Mouse (Mus musculus) right cerebral cortex, postnatal 25 days (tissue): ENCODE measurements around the gene Zfp618.

Source experiments
- DNase-seq: peaks from one replicate; pipeline ENCODE4 v3.0.0; 2022

Gene Zfp618

DNA sequence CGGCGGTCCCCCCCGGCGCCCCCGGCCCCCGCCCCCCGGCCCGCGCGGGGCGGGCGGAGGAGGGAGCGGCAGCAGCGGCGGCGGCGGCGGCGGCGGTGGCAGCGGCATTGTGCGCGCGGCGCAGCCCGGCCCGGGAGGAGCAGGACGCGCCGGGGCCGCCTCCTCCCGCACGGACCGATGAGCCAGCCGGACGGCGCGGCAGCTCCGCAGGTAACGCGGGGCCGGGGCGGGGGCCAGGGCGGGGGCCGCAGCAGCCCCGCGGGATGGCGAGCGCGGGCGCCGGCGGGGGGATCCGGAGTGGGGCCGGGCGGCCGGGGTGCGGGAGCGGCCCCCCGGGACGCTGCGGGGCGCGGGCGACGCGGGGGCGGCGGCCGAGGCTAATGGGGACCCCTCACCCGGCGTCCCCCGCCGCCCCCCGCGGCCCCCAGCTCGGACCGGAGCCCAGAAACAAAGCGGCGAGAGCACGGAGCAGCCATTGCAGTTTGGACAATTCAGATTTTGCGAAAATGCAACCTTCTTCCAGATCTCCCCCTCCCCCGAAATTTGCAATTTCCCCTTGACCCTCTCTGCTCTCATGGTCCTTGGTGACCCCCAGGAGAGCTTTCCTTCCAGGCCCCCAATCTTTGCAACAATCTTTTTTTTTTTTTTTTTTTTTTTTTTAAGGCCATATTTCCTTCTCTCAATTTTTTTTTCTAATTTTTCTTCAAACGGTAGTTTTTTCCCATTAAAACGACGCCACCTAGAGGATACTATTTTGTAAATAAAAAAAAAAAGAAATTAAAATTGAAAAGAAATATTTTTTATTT lies at the start of gene Zfp618:
Gene Zfp618, plus strand, starts transcription at position 77 of the 806 bp plus-strand sequence.
- DNase-seq: peak; percentile 14

DNA sequence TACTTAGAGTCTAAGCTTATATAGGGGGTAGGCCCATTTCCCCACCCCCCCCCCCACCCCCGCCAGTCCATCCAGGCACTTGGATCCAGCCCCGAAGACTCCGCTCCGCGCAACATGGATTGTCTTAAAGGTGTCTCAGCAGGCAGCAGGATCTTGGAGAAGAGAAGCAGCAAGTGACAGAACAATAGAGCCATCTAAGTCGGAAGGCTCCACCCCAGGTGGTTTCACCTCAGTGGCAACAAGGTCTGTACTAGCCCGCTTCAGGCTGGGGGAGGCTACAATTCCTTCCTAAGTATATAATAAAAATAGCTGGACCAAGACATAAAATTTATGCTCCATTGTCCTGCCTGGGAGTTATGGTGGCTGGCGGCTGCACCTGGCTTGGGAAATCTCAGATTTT lies 48.3 kb upstream of the Zfp618 start:
- DNase-seq: no peak

DNA sequence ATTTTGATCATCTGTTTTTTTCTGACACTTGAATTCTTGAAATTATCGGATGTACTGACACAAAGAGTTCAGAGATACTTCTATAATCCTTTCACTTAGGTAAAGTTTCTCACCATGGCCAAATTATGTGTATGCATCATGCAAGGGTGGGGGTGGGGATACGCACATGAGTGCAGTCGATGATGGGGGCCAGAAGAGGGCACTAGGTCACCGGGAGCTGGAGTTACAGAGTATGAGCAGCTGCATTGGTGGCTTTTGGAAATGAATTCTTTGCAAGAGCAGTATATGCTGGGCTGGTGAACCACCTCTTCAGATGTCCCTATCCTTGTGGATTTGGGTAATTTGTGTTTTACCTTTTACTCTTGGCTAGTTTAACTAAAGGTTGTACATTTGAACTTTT lies 31.6 kb upstream of the Zfp618 start:
- no peak for DNase-seq

DNA sequence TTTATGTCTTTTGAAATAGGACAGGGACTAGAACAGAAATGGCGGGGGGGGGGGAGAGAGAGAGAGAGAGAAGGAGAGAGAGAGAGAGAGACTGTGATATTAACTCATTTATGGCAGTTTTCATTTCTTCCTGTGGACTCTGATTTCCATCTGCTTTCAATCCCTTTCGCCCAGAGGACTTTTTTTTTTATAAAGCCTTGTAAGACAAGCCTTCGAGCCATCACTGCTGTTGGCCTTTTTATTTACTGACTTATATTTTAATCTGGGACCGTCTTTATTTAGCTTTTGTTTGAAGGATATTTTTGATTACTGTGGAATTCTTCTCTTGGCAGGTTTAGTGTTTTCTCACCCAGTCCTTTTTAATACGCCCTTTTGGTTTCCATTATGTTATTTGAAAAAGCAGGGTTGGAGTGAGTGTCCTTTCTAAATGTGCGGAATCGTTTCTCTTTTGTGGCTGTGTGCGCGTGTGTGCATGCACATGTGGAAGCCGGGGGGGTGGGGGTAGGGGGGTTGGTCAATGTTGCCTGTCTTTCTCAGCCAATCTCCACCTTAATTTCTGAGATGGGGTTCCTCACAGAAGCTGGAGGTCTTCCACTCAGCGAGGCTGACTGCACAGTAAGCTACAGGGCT lies 29.7 kb upstream of the Zfp618 start:
- DNase-seq: no peak

DNA sequence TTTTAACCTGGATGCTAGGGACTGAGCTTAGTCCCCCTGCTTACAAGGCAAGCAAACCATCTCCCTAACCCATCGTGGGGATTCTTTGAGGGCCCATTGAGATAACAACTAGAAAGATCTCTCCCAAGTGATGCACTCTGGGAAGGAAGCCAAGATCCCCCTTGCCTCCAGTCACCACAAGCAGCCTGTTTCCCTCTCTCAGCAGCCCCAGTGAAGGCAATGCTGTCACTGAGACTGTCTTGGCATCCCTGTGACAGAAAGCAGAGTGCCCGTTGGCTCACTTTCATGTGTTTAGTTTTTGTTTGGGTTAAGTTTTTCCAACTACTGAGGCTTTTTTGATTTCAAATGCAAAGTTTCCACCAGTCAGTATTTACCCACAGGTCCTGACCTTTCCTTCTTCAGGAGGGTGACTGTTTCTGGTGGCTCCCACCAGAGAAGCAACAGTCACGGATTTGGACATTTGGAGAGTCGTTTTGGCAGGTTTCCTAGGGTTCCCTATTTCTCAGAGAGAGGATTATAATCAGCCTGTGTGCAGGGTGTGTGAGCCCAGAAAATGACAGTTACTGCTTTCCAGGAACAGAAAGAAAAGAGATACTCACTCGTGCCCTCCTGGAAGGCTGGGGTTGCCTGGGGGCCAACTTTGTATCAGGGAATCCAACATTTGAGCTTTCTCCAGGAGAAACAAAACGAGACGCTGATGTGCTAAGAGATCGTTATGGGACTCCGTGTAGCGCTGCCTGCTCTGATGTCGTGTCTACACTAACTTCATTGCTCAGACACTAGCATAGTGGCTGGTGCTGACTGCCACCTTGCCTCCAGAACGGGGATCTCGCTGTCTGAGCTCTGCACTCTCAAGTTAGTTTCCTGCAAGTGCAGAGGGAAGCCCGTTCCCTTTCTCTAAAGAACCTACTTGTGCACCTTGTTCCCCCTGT lies 23.1 kb upstream of the Zfp618 start:
- no peak for DNase-seq

DNA sequence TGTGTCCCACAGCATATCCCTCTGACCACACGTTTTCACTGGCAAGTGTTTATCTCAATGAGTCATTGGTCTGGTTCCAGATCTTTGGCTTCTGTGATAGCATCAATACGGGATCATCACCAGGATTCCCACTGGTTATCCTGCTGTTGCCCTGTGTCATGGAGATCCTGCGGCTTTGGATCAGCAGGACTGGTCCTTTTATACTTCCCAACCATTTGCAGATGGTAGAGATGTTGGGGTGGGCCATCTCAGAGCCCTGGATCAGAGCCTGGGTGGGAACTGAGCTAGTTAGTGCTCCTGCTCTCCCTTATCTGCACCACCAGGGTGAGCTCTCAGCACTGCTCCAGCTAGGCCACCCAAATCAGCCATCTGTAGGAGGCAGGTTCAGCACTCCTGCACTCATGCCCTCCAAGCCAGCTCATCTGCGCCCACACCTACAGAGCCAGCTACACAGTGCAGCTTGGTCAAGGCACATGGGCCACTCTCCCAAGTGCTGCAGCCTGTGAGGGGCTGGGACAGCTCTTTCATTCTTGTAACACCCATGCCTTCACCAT lies 21.0 kb upstream of the Zfp618 start:
- DNase-seq: no peak

DNA sequence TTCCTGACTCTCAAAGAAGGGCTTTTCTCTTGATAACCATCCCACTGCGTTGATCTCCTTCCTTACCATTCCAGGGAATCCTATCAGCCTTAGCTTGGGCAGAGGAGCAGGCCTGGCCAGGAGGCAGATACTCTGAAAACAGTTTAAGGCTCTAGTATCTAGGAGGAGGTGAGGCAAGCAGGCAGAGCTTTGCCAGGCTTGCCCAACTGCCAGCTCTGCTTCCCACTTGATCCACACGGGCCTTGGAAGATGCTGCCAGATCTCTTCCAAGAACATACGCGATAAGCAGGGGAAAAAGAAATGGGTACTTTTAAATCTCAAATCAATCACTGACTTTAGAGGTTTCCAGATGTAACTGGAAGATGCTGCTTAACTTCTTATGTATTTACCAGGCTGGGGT lies 1.6 kb upstream of the Zfp618 start:
- no peak for DNase-seq

DNA sequence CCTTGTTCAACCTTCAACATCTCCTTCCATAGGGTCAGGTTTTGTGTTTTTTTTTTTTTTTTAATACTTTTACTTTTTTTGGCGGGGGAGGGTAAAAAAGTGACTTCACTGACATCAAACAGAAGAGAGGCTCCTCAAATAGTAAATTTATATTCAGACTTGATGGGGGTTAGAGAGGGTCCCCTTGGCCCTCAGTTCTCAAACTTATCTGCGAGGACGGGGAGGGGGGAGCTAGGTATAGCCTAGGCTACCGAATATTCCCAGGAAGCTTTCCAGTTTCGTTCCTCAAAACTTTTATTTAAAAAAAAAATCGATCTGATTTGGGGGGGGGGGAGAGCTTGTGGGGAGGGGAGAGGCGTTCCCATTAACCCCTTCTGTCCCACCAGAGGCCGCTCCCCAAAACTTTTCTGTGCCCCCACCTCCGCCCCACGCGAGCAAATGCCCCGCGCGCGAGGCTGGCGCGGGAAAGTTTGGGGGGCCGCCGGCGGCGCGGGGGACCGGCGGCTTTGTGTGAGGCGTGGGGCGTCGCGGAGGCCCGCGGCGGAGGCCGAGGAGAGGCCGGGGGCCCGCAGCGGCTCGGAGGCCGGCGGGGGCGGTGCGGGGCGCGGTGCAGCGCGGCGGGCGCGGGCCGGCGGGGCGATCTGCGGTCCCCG lies 403 bp upstream of the Zfp618 start:
- no peak for DNase-seq

DNA sequence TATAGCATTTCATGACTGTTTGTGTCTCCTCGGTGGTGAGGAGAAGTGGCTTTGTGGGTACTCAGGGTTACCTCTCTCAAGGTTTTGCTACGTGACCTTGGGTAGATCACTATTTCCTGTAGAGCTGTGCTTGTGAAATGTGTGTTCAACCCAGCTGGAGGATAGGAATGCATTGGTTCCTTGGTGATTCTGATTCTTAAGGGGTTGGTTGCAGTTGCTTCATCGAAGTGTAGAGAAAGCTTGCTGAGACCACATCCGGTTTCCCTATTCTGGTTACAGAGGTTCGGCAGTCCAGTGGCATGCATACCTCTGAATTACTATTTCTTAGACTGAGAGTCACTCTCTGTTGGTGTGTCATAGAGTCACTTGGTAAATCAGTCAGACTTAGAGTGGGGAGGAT lies 4.2 kb downstream of the Zfp618 start:
- no peak for DNase-seq

DNA sequence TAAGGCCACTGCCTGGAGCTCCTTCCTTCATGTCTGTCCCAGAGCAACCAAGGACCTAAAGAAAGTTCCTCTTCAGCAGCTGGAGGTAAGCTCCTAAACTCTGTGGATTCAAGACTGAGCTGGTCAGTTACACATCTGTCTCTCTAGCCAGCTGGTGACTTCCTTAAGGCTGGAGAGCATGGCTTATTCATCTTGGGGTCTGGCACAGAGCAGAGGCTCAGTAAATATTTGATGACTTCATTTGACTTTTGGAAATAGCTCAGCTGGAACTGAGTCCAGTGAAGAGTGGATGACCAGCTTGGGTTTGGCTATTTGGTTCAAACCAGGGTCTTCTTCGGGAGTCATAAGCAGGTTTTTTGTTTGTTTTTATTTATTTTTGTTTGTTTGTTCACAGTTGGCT lies 6.6 kb downstream of the Zfp618 start:
- DNase-seq: no peak

DNA sequence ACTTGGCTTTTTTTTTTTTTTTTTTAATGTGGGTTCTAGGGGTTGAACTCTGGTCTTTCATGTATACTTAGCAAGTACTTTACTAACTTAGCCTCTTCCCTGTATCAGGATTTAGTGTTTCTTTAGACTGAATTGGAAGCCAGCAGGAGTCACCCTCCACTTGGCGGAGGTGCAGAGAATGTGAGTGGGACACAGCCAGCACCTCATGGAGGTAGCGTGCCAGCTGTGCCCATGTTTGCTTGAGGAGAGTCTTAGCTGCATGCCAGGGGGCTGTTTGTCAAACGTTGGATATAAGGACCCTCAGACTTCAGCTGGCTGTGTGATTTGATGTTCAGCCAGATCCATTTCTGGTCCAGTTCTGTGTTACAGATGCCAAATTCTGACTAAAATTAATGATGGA lies 7.7 kb downstream of the Zfp618 start:
- no peak for DNase-seq

DNA sequence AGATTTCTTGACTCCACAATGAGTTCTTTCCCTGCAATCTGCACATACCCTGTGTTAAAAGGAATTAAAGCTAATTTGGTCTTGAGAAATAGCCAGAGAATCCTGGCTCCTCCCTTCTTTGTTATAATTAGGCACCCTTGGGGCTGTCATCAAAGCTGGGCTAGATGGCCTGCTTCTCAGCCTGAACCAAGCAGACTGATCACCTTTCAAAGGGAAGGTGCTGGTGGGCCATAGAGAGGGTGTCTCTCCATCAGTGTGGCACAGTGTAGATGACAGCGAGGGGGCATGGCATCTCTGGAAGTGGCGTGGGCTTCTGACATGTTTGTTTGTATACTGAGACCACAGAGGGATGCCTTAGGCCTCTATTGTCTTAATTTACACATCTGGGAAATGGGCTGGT lies 9.5 kb downstream of the Zfp618 start:
- DNase-seq: no peak

DNA sequence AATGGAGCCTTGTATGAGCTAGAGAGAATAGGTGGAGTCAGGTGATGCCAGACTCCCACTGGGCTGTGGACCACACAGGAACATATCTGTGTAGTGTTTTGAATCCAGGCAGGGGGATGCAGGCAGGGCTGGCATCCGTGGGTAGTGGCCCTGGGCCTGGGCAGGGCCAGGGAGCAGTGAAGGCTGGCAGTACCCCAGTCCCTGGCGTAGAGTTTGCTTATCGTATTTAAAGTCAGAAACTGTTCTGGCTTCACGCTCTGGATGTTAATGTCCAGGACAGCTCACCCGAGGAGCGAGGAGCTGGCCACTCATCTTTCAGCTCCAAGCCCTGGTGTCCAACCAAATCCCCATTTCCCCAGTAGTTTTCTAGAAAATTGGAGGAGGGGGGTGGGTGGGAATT lies 10.2 kb downstream of the Zfp618 start:
- no peak for DNase-seq

DNA sequence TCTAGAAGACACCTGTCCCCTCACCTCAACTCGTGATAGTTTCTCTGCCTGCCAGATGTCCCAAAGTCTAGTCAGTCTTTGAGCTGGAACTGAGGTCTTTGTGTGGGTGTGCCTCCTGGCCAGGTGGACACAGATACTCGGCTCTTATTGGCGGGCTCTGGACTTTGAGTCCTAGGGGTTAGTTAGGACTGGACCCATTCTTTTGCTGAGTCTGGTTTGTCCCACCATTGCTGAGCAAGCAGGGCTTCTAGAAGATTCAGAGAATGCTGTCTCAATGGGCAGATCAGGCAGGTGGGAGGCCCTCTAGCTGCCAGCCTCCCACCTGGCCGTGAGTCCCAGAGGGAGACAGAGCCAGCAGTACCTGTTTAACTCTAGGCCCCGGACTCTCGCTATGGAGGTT lies 12.1 kb downstream of the Zfp618 start:
- no peak for DNase-seq

DNA sequence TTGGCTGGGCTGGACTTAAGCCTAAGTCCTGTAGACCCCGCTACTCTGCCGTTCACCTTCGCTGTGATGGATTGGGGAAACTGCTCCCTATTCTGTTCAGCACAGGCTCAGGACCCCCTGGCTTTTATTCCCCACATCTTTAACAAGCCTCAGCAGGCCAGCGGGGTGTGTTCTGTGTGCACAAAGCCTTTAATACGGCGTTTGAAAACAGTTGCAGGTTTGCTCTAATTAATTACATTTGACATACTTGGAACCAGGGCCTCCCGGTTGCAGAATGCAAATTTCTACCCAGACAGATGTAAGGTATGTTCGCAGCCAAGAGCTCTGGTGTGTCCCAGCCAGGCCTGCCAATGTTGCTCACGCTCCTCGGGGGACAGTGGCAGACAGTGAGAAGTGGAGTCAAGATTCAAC lies 13.1 kb downstream of the Zfp618 start:
- no peak for DNase-seq

DNA sequence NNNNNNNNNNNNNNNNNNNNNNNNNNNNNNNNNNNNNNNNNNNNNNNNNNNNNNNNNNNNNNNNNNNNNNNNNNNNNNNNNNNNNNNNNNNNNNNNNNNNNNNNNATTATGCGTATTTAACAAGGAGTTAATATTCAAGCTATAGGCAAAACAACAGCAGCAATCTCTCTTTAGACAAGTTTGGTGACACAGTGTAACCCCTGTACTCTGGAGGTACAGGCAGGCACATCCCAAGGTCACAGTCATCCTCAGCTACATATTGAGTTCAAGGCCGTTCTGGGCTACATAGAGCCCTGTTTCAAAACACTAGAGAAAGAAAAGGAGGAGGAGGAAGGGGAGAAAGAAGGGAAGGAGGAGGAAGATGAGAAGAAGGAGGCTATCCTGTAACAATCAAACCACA lies 16.2 kb downstream of the Zfp618 start:
- no peak for DNase-seq

DNA sequence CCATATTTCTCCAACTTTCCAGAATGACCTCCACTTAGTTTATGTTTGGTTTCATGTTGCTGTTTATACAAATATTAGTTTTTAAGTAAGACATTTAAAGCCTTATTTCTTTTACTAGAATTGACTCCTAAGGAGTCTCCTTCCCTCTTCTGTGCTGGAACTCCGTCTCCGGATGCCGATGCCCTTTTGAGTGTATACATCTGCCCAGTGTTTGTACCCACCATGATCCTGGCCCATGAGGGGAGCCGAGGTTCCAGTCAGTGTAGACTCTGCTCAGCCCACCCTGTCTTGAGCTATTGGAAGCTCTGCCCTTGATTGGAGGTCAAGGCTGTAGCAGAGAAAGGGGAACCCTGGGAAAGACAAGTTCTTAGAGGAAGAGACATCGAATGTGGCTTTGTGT lies 18.2 kb downstream of the Zfp618 start:
- DNase-seq: no peak

DNA sequence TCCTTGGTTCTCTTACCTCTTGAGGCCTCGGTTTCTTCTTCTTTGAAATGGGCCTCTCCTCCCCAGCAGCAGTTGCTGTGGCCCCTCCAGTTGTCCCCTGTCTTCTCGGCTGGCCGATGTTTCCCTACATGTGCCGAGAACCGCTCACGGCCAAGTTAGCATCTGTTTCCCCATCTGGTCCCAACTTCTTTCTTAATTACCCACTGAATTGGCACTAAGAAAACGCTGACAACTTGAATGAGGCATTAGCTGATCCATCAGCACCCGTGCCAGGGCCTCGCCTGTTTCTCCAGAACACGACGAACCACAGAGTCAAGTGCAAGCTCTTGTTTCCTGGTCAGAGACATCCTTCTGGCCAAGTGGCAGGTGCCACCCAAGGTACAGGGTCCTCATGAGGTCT lies 26.0 kb downstream of the Zfp618 start:
- DNase-seq: no peak

DNA sequence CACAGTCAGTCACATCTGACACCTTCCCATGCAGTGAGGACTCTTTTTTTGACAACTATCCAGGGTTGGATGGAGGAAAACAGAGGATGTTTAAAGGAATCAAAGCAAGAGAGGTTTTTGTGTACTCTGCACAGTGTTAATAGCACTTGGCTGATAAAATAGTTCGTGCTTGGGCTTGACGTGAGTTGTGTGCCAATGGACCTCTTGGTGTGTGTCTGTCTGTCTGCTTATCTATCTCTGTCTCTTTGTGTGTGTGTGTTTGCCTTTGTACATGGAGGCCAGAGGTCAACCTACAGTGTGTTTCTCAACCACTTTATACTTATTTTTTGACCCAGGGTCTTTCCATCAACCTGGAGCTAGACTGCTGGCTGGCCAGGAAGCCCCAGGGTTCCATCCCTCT lies 27.8 kb downstream of the Zfp618 start:
- DNase-seq: no peak

DNA sequence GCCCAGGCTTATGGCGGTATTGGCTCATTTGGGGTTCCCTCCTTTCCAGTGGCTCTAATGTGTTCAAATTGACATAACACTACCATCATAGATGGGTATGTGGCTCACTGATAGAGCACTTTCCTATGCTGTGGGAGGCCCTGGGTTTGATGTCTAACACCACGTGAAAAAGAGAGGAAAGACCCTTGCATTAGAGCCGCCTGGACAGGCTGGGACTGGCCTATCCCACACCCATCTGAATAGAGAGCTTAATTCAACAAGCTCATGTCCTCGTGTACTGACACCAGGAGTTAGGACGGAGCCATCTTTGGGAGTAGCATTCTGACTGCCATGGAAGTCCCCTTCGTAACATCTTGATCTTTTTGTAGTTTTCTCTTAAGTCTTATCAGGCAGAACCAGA lies 32.2 kb downstream of the Zfp618 start:
- no peak for DNase-seq

DNA sequence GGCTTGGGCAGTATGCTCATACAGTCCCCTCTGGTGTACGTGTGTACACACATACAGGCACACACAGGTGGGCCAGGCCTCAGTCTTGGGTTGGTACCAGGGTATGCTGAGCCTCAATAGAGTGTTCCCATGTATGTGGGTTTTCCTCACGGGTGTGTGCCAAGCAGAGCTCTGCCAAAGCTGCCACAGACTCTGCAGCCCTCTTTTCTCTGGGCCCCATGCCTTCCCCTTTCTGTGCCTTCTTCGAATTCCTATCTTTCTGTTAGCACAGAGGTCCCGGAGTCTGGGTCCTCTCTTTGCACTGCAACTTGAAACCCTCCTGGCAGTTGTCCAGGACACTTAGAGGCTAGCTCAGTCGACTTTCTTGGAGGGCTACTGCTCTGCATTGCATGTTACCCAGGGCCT lies 33.1 kb downstream of the Zfp618 start:
- DNase-seq: no peak

DNA sequence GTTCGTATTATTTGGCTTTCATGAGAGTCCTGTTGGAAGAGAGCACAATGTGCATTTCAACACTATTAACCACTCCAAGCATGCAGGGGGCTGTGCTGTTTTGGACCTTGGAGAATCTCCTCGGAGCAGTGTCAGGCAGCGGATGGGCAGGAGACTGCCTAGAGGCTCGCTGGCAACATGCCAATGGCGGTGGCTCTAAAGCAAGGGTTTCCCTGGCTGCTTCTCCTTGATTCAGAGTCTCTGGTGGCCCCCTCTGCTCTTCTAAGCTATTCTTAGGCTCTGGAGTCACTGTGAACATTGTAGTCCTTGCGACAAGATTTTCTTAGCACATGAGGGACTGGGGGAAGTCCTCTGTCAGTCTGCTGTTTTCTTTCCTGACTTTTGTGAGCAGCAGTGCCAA lies 33.5 kb downstream of the Zfp618 start:
- no peak for DNase-seq

DNA sequence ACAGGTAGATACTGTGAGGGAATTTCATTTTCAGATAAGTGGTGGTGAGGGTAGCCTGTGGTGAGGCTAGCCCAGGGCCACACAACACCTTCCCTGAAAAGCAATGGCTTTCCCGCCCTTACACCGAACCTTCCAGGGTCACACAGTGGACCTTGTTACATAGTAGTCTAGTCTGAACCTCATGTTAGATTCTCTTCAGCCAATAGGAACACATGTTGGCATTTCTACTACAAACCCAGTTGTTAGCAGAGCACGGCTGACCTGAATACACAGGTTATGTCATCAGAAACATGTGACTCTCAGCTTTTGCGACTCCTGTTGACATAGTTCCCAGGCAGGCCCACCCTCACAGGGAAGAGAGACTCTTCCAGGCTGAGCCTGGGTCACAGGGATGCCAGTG lies 33.9 kb downstream of the Zfp618 start:
- DNase-seq: no peak
